Mouse (Mus musculus): Measurements from ENCODE around the gene Lrp5.

- TF ChIP-seq CTCF (IDR thresholded peaks at IDR 0.05; ENCODE audit: insufficient read depth, low read length) (no peak), POLR2A (IDR thresholded peaks at IDR 0.05; ENCODE audit: borderline replicate concordance, extremely low read depth, low read depth, low read length) (no peak)
Measured at GRCm38 (mm10) chr19:3645813-3646212, 40.6 kb downstream of the Lrp5 start.

Measured in lung, adult 2 months (tissue).